Mouse (Mus musculus) neural tube, embryonic 12.5 days (tissue): Measurements from ENCODE around the gene Stub1. TPM values are rescaled to one million over a fixed set of nuclear protein-coding genes. Genes with fewer than 3 reads are reported as not detected.

ENCODE experiments used
- ATAC-seq: fragments of 200-750 bp; cut with Nextera tagmentation; 2 replicates; pipeline ENCODE4 v1.8.0; 2017; ENCODE audit warnings: low read depth, mild to moderate bottlenecking, moderate TSS enrichment, moderate library complexity; ENCODE audit not compliant: low FRiP score
- H3K27ac ChIP-seq: fragments of 300-500 bp; sonication (generic); 2 replicates; pipeline ENCODE4 v1.5.1; 2016
- H3K27me3 ChIP-seq: fragments of 300-500 bp; sonication (generic); replicated peaks from 2 replicates; pipeline ENCODE4 v1.6.1; 2016; ENCODE audit warnings: mild to moderate bottlenecking
- H3K36me3 ChIP-seq: fragments of 300-500 bp; sonication (generic); 2 replicates; pipeline ENCODE4 v1.6.1; 2016; ENCODE audit warnings: mild to moderate bottlenecking
- H3K4me1 ChIP-seq: fragments of 300-500 bp; sonication (generic); 2 replicates; pipeline ENCODE4 v1.6.1; 2016
- H3K4me2 ChIP-seq: fragments of 300-500 bp; sonication (generic); replicated peaks from 2 replicates; pipeline ENCODE4 v1.6.1; 2016; ENCODE audit warnings: mild to moderate bottlenecking
- H3K4me3 ChIP-seq: fragments of 300-500 bp; sonication (generic); 2 replicates; pipeline ENCODE4 v1.5.1; 2016
- H3K9ac ChIP-seq: fragments of 300-500 bp; sonication (generic); 2 replicates; pipeline ENCODE4 v1.6.1; 2016; ENCODE audit warnings: mild to moderate bottlenecking
- H3K9me3 ChIP-seq: fragments of 300-500 bp; sonication (generic); 2 replicates; pipeline ENCODE4 v1.6.1; 2016; ENCODE audit warnings: mild to moderate bottlenecking
- WGBS: fragments of 180-500 bp; shearing (Covaris S2); methylation state at CpG from one replicate; pipeline ENCODE4 v1.1.7; 2016; 5-methylcytosine and 5-hydroxymethylcytosine counted together
- polyA plus RNA-seq: library from polyadenylated mRNA; unstranded; fragments of >200 nt; fragmentation: Nextera tagmentation; extraction: Ambion mirVana; gene quantifications from 2 replicates; pipeline ENCODE4 v1.2.1, GENCODE M21; 2016

Gene Stub1
- polyA plus RNA-seq, 1 experiment from 2014 or later: 293 TPM

GRCm38 (mm10) chr17:25866172-25866571 lies 33.0 kb upstream of the Stub1 start:
- Histone ChIP-seq H3K9ac (no peak overlapping the region), H3K27ac (no peak overlapping the region), H3K27me3 (no peaks in the 10 kb centered on the region), H3K36me3 (no peaks in the 10 kb centered on the region), H3K9me3 (no peaks in the 10 kb centered on the region), H3K4me1 (peaks cover 26% of the 10 kb centered on the region), H3K4me3 (no peak overlapping the region), H3K4me2 (no peak overlapping the region)
- WGBS: 87% methylated on average over 3 of the region's 3 CpGs
- ATAC-seq: no peak

- 90% methylated on average over 11 of the region's 11 CpGs for WGBS
- H3K9ac ChIP-seq: no peak overlapping the region
- H3K4me2 ChIP-seq: no peak overlapping the region
- H3K9me3 ChIP-seq: no peaks in the 10 kb centered on the region
- H3K27ac ChIP-seq: no peak overlapping the region
- H3K36me3 ChIP-seq: no peaks in the 10 kb centered on the region
- H3K27me3 ChIP-seq: no peaks in the 10 kb centered on the region
- no peak for ATAC-seq
- H3K4me3 ChIP-seq: no peak overlapping the region
- H3K4me1 ChIP-seq: peaks cover 35% of the 10 kb centered on the region
Measured at GRCm38 (mm10) chr17:25865288-25865687, 32.1 kb upstream of the Stub1 start.

- H3K27ac ChIP-seq: no peak overlapping the region
- no peaks in the 10 kb centered on the region for H3K27me3 ChIP-seq
- H3K9ac ChIP-seq: no peak overlapping the region
- no peaks in the 10 kb centered on the region for H3K9me3 ChIP-seq
- ATAC-seq: no peak
- H3K36me3 ChIP-seq: no peaks in the 10 kb centered on the region
- no peak overlapping the region for H3K4me2 ChIP-seq
- H3K4me3 ChIP-seq: no peak overlapping the region
- WGBS: 95% methylated on average over 14 of the region's 14 CpGs
- H3K4me1 ChIP-seq: peaks cover 44% of the 10 kb centered on the region
Measured at GRCm38 (mm10) chr17:25864311-25864710, 31.1 kb upstream of the Stub1 start.

- Histone ChIP-seq H3K27me3 (no peaks in the 10 kb centered on the region), H3K4me1 (peaks cover 39% of the 10 kb centered on the region), H3K4me3 (no peak overlapping the region), H3K27ac (no peak overlapping the region), H3K4me2 (no peak overlapping the region), H3K36me3 (no peaks in the 10 kb centered on the region), H3K9ac (no peak overlapping the region), H3K9me3 (no peaks in the 10 kb centered on the region)
- ATAC-seq: no peak
- 91% methylated on average over 6 of the region's 6 CpGs for WGBS
Measured at GRCm38 (mm10) chr17:25863681-25864080, 30.5 kb upstream of the Stub1 start.

DNA sequence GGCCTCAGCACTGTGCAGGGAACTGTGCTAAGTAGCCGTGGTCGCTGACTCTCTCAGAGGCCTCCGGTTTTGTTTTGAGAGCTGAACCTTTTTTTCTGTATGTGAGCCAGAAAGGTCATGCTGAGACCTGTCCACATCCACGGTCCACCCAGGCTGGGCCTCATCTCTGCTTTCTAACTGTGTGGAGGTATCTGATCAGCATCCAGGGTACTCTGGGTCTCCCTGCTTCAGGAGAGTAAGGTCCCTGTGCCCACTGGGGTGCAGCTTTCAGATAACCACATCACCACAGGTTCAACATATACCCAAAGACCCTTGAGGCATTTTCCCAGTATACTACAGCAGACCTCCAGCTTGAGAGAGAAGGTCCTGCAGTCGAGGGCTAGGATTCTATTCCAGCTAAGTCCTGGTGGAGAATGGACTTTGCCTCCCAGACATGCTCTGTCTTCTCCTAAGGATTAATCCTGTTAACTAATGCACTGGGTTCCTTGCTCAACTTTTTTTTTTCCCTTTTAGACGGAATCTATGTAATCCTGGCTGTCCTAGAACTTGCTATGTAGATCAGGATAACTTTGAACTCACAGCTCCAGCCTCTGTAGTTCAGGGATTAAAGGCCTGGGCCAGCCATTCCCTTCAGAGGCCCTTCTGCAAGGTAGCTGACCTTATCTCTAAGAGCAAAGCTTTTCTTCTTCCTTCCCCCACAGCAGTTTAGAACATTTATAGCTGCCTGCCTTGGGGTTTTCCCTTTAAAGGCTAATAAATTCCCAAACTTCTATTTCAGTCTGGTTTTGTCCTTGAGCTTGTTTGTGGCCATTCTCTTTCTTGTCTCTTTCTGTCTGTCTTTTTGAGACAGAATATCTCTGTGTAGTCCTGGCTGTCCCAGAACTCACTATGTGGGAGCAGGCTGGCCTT lies 28.8 kb upstream of the Stub1 start:
- Histone ChIP-seq H3K36me3 (no peaks in the 10 kb centered on the region), H3K27ac (peak overlapping the region; percentile 50; the same call in 1 of the 2 replicates), H3K27me3 (no peaks in the 10 kb centered on the region), H3K4me2 (peak overlapping the region; percentile 86), H3K9ac (peak overlapping the region; percentile 87), H3K4me3 (peak overlapping the region; percentile 58), H3K9me3 (no peaks in the 10 kb centered on the region), H3K4me1 (peaks cover 29% of the 10 kb centered on the region)
- peak; percentile 32; the same call in 1 of the 2 replicates for ATAC-seq
- WGBS: 13% methylated on average over 6 of the region's 6 CpGs

GRCm38 (mm10) chr17:25860832-25861703 lies 27.9 kb upstream of the Stub1 start, which contains the start of gene Wdr90:
TSS of gene Wdr90 (minus strand) at chr17:25861501.
- peaks cover 29% of the 10 kb centered on the region for H3K4me1 ChIP-seq
- peak within 1 kb of the TSS; percentile 87 for H3K9ac ChIP-seq
- H3K27ac ChIP-seq: peak within 1 kb of the TSS; percentile 50; the same call in 1 of the 2 replicates
- no peaks in the 10 kb centered on the region for H3K27me3 ChIP-seq
- peak within 1 kb of the TSS; percentile 86 for H3K4me2 ChIP-seq
- no peaks in the 10 kb centered on the region for H3K9me3 ChIP-seq
- ATAC-seq: peak; percentile 95
- 3% methylated on average over 65 of the region's 65 CpGs for WGBS
- no peaks in the 10 kb centered on the region for H3K36me3 ChIP-seq
- H3K4me3 ChIP-seq: peak within 1 kb of the TSS; percentile 58

- Histone ChIP-seq H3K27ac (no peak overlapping the region), H3K4me3 (0 out of 2 replicates have a peak overlapping the region, but pooled peaks have one; percentile 58), H3K9me3 (no peaks in the 10 kb centered on the region), H3K27me3 (no peaks in the 10 kb centered on the region), H3K36me3 (peaks cover 3% of the 10 kb centered on the region; the same call in 1 of the 2 replicates), H3K9ac (peak overlapping the region; percentile 87), H3K4me1 (peaks cover 29% of the 10 kb centered on the region), H3K4me2 (peak overlapping the region; percentile 86)
- 95% methylated on average over 6 of the region's 6 CpGs for WGBS
- no peak for ATAC-seq
Measured at GRCm38 (mm10) chr17:25860229-25860628, 27.0 kb upstream of the Stub1 start.

- H3K9me3 ChIP-seq: no peaks in the 10 kb centered on the region
- peak within 1 kb of the TSS; percentile 88 for H3K4me2 ChIP-seq
- peak within 1 kb of the TSS; percentile 92 for H3K4me3 ChIP-seq
- no peak within 1 kb of the TSS for H3K27ac ChIP-seq
- ATAC-seq: peak; percentile 90
- under 1% methylated on average over 21 of the region's 21 CpGs for WGBS
- peaks cover 55% of the 10 kb centered on the region for H3K36me3 ChIP-seq
- H3K9ac ChIP-seq: peak within 1 kb of the TSS; percentile 83
- peaks cover 10% of the 10 kb centered on the region for H3K4me1 ChIP-seq
- H3K27me3 ChIP-seq: no peaks in the 10 kb centered on the region
Measured at GRCm38 (mm10) chr17:25844396-25844901, 11.2 kb upstream of the Stub1 start, which contains the start of gene Rhot2. TSS of gene Rhot2 (minus strand) at chr17:25844851.

- Histone ChIP-seq H3K4me2 (peak overlapping the region; percentile 88), H3K9ac (peak overlapping the region; percentile 83), H3K9me3 (no peaks in the 10 kb centered on the region), H3K27ac (no peak overlapping the region), H3K4me1 (peaks cover 10% of the 10 kb centered on the region), H3K27me3 (no peaks in the 10 kb centered on the region), H3K4me3 (peak overlapping the region; percentile 92), H3K36me3 (peaks cover 59% of the 10 kb centered on the region)
- WGBS: 6% methylated on average over 38 of the region's 38 CpGs
- peak; percentile 2; the same call in 1 of the 2 replicates for ATAC-seq
Measured at GRCm38 (mm10) chr17:25843636-25844395, 10.6 kb upstream of the Stub1 start.

DNA sequence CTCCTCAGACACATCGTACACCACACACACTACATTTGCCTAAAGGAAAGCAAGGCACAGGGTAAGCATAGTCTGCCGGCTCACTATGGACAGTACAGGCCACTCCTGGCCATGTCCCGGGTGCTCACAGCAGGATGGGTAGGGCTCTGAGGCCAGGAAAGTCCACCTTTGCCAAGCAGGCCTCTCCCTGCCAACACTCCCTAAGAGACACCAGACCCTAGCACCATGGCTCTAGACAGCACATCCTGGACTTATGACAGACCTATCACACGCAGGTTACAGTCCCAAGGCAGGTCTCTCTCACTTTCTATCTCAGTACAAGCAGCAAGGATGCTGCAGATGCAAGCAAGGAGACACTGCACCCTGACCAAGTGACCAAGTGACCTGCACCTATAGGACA lies 9.9 kb upstream of the Stub1 start:
- Histone ChIP-seq H3K27me3 (no peaks in the 10 kb centered on the region), H3K4me1 (peaks cover 13% of the 10 kb centered on the region), H3K27ac (no peak overlapping the region), H3K9ac (peak overlapping the region; percentile 83; the same call in 1 of the 2 replicates), H3K4me2 (peak overlapping the region; percentile 88), H3K36me3 (peaks cover 55% of the 10 kb centered on the region), H3K9me3 (no peaks in the 10 kb centered on the region), H3K4me3 (peak overlapping the region; percentile 92)
- 96% methylated on average over 4 of the region's 4 CpGs for WGBS
- no peak for ATAC-seq

DNA sequence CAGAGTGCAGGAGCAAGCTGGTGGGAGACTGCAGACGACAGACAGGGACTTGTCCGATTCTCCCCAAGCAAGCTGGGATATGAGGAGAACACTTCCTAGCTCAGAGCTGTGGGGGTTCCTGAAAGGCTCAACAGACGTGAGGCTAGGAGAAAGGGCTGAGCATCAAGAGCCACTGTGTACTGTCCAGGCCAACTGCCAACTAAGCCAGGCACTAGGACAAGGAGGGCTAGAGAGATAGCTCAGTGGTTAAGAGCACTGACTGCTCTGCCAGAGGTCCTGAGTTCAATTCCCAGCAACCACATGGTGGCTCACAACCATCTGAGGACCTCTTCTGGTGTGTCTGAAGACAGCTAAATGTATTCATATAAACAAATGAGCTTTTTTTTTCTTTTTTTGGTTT lies 9.3 kb upstream of the Stub1 start:
- no peak overlapping the region for H3K9ac ChIP-seq
- no peaks in the 10 kb centered on the region for H3K27me3 ChIP-seq
- H3K4me1 ChIP-seq: peaks cover 19% of the 10 kb centered on the region
- no peak for ATAC-seq
- H3K4me3 ChIP-seq: no peak overlapping the region
- peaks cover 53% of the 10 kb centered on the region for H3K36me3 ChIP-seq
- H3K4me2 ChIP-seq: no peak overlapping the region
- H3K27ac ChIP-seq: no peak overlapping the region
- 89% methylated on average over 3 of the region's 3 CpGs for WGBS
- H3K9me3 ChIP-seq: no peaks in the 10 kb centered on the region
